Mouse (Mus musculus) megakaryocyte-erythroid progenitor cell, adult 5-6 weeks (primary cell): ENCODE results near the gene Tigd3. TPM values are rescaled to one million over a fixed set of nuclear protein-coding genes. Genes with fewer than 3 reads are reported as not detected.

Source experiments
- ATAC-seq: replicated peaks from 2 replicates; pipeline ENCODE4 v1.8.0; 2016; ENCODE audit warnings: mild to moderate bottlenecking, inconsistent platforms; ENCODE audit not compliant: severe bottlenecking, poor library complexity, low FRiP score, low TSS enrichment
- total RNA-seq, 2 experiments: library from RNA; stranded (forward) in 1 of 2; stranded (reverse) in 1 of 2; fragments of 200-1000, 215-1000 nt in 1 of 2; fragments of >200 nt in 1 of 2; fragmentation: Nextera tagmentation in 1 of 2; gene quantifications; 2 replicates each; pipeline ENCODE4 v1.2.3; 2014 to 2017

Tigd3 gene
- total RNA-seq (2014; fragmentation: Nextera tagmentation) (5.3 and 5.9 TPM in 2 replicates), total RNA-seq (2017) (2.2 and 3.1 TPM in 2 replicates)

GRCm38 (mm10) chr19:5894002-5894678 lies at the start of gene Tigd3:
TSS of gene Tigd3 (minus strand) at chr19:5894149.
- peak; percentile 95 for ATAC-seq

GRCm38 (mm10) chr19:5943404-5943803 lies 49.5 kb upstream of the Tigd3 start:
- ATAC-seq = no peak

- no peak for ATAC-seq
Observed at GRCm38 (mm10) chr19:5942581-5942980, 48.6 kb upstream of the Tigd3 start.

- ATAC-seq = no peak
Observed at GRCm38 (mm10) chr19:5940656-5941055, 46.7 kb upstream of the Tigd3 start.

GRCm38 (mm10) chr19:5940173-5940572 lies 46.2 kb upstream of the Tigd3 start:
- ATAC-seq = no peak

- no peak for ATAC-seq
Observed at GRCm38 (mm10) chr19:5939715-5940114, 45.8 kb upstream of the Tigd3 start.

- no peak for ATAC-seq
Observed at GRCm38 (mm10) chr19:5938516-5938915, 44.6 kb upstream of the Tigd3 start.

- peak; percentile 92 for ATAC-seq
Observed at GRCm38 (mm10) chr19:5937836-5938406, 44.0 kb upstream of the Tigd3 start.

- ATAC-seq = no peak
Observed at GRCm38 (mm10) chr19:5937095-5937835, 43.3 kb upstream of the Tigd3 start.

- ATAC-seq = no peak
Observed at GRCm38 (mm10) chr19:5935691-5936090, 41.7 kb upstream of the Tigd3 start.

GRCm38 (mm10) chr19:5935266-5935665 lies 41.3 kb upstream of the Tigd3 start:
- ATAC-seq = no peak

GRCm38 (mm10) chr19:5929634-5930596 lies 36.0 kb upstream of the Tigd3 start:
- no peak for ATAC-seq

- no peak for ATAC-seq
Observed at GRCm38 (mm10) chr19:5928546-5928945, 34.6 kb upstream of the Tigd3 start.

GRCm38 (mm10) chr19:5928104-5928503 lies 34.2 kb upstream of the Tigd3 start:
- peak; percentile 74 for ATAC-seq

GRCm38 (mm10) chr19:5927532-5927931 lies 33.6 kb upstream of the Tigd3 start:
- ATAC-seq = no peak

GRCm38 (mm10) chr19:5927026-5927425 lies 33.1 kb upstream of the Tigd3 start:
- no peak for ATAC-seq

- ATAC-seq = no peak
Observed at GRCm38 (mm10) chr19:5925311-5925855, 31.4 kb upstream of the Tigd3 start.

- ATAC-seq = peak; percentile 76
Observed at GRCm38 (mm10) chr19:5924713-5925093, 30.8 kb upstream of the Tigd3 start, which contains the start of gene Cdc42ep2. TSS of gene Cdc42ep2 (minus strand) at chr19:5924816.
